Mouse (Mus musculus): ENCODE data around the gene E2f6. TPM values are rescaled to one million over a fixed set of nuclear protein-coding genes. Genes with fewer than 3 reads are reported as not detected.
A peak's percentile ranks its signal among the peaks of the same experiment; 100 is the strongest.

Gene E2f6
- total RNA-seq, 2 experiments from 2014 or later = 116 to 120 TPM

- DNase-seq = no peak
- intact Hi-C loops (cut with DNase I) = no loop called here
Observed at GRCm38 (mm10) chr12:16869091-16869778, 58.5 kb downstream of the E2f6 start.

- intact Hi-C loops (cut with DNase I) = no loop called here
- no peak for DNase-seq
Observed at GRCm38 (mm10) chr12:16869870-16870404, 59.2 kb downstream of the E2f6 start.

DNA sequence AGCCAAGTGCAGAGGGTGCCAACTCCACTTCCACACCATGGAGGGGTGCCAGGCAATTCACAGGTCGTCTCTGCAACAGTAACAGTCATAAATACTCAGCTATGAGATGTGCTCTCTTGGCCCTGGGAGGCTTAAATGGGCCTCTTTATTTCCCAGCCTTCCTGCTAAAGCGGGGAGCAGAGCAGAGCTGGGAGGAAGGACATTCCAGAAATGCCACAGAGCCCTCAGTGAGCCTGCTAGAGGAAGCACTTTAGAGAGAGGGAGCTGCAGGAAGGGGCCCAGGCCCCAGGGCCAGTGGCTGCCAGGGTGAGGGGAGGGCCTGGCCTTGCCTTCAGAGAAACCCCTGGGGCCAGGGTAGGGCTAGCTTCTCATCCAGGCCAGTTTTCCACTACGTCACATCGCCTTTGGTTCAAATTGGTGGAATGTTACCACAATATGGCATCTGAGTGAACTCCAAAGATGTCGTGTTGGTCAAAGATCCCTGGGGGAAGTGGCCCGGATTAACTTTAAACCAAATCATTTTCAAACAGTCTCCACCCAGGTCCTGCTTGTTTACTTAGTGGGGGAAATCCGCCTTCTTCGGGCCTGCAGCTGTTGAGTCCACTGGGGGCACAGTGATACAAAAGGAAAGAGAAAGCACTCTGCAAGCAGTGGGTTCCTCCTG is 59.8 kb downstream of the E2f6 start:
- intact Hi-C loops (cut with DNase I) = no loop called here
- peak; percentile 48 to 59 for DNase-seq

DNA sequence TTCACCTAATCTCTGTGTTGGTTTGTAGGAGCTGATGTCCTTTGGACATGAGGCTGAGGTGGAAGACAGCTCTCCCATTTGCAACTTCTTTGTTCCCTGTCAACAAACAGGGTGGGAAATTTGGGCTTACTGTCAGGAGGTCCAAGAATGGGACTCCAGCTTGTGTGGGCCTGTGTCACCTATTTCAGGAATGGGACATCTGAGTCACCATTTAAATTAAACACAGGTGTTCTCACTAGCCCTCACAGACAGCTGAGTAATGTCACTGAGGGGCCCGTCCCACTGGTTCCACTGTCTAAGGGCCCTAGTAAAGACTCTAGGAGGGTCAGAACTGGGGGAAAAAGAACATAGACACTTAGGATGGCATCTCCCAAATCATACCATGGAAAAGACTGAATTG is 61.2 kb downstream of the E2f6 start:
- intact Hi-C loops (cut with DNase I) = no loop called here
- DNase-seq = no peak

DNA sequence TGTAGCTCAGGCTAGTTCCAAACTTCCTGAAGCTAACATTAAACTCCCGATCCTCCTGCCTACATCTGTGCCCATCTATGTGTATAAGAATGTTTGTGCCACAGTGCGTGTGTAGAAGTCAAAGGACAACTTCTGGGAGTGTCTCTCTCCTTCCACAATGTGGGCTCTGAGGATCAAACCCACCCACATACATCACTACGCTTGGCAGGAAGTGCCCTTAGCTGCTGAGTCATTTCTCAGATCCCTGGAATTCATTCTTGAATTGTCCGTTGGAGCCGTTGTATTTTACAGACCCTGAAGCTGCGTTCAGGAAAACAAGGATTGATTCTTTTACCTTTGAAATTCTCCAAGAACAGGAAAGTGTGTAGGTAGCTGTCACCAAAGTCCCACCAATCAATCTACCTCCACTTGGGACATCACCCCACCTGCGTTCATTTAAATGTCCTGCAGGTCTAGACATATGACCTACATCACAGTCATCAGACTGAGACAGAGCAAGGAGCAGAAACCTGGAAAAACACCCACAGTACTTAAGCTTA is 62.2 kb downstream of the E2f6 start:
- intact Hi-C loops (cut with DNase I) = no loop called here
- no peak for DNase-seq

- intact Hi-C loops (cut with DNase I) = no loop called here
Observed at GRCm38 (mm10) chr12:16873549-16873948, 62.8 kb downstream of the E2f6 start.

GRCm38 (mm10) chr12:16874086-16874485 is 63.3 kb downstream of the E2f6 start:
- intact Hi-C loops (cut with DNase I) = no loop called here

More at GRCm38 (mm10) chr12:16873549-16873948, 62.8 kb downstream of the E2f6 start:
- no peak for DNase-seq

GRCm38 (mm10) chr12:16875269-16875668 is 64.5 kb downstream of the E2f6 start:
- DNase-seq = no peak
- intact Hi-C loops (cut with DNase I) = no loop called here

More at GRCm38 (mm10) chr12:16874086-16874485, 63.3 kb downstream of the E2f6 start:
- peak; percentile 49 to 64 for DNase-seq

- DNase-seq = no peak
Observed at GRCm38 (mm10) chr12:16875678-16876077, 64.9 kb downstream of the E2f6 start.

GRCm38 (mm10) chr12:16876667-16877066 is 65.9 kb downstream of the E2f6 start:
- intact Hi-C loops (cut with DNase I) = no loop called here
- DNase-seq = no peak

More at GRCm38 (mm10) chr12:16875678-16876077, 64.9 kb downstream of the E2f6 start:
- intact Hi-C loops (cut with DNase I) = no loop called here

GRCm38 (mm10) chr12:16877141-16877540 is 66.4 kb downstream of the E2f6 start:
- intact Hi-C loops (cut with DNase I) = no loop called here
- no peak for DNase-seq

DNA sequence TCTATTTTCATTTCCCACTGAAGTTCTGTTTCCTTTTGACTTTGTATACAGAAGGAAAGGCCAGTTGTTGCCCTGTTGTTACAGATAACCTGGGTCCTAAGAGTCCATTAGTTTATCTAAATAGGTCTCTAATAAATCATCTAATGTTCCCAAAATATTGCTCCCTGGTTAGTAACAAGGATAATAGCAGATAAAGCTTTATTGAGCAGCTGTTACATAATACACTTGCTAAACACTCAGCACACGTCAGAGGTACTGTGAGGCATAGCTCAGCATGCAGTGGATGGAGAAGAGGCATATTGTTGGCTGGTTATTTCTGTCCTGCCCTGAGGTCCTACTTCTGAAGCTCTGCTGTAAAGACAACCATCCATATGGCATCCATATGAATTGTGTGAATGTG is 66.9 kb downstream of the E2f6 start:
- DNase-seq = no peak
- intact Hi-C loops (cut with DNase I) = no loop called here

DNA sequence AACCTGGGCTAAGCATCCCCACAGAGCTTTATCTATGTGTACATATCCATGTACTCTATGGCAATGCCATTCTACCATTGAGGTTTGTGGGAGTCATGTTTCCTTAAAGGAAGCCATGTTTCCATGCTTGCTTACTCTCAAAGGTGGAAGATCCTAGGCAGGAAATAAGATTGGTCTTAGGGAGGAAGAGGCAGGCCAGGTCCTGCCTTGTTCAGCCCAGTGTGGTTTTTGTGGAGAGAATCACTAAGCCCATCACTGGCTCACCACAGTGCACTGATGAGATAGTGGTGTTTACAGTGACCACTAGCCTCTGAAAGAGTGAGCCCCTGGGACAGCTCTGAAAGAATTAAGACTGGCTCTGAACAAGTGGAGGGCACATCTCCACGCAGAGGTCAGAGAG is 68.6 kb downstream of the E2f6 start:
- intact Hi-C loops (cut with DNase I) = no loop called here
- DNase-seq = no peak

GRCm38 (mm10) chr12:16880077-16880476 is 69.3 kb downstream of the E2f6 start:
- DNase-seq = no peak
- intact Hi-C loops (cut with DNase I) = no loop called here

DNA sequence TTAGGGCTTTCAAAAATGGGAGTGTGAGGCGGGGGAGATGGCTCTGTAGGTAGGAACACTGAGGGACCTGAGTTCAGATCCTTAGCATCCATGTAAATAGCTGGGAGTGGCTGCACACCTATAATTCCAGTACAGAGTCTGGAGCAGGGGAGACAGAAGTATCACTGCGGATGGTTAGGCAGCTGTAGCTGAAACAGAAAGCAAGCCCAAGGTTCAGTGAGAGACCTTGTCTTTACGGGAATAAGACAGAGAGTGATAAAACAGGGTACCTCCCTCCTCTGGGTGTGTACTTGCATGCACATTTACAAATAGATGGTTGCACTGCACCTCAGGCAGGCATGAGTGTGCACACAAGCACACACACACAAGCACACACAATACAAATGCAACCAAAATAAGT is 71.7 kb downstream of the E2f6 start:
- intact Hi-C loops (cut with DNase I) = no loop called here
- no peak for DNase-seq

- intact Hi-C loops (cut with DNase I) = no loop called here
- peak; percentile 31 to 42 for DNase-seq
Observed at GRCm38 (mm10) chr12:16883111-16883510, 72.3 kb downstream of the E2f6 start.

- intact Hi-C loops (cut with DNase I) = no loop called here
- no peak for DNase-seq
Observed at GRCm38 (mm10) chr12:16884534-16884933, 73.8 kb downstream of the E2f6 start.

GRCm38 (mm10) chr12:16886354-16886753 is 75.6 kb downstream of the E2f6 start:
- intact Hi-C loops (cut with DNase I) = no loop called here
- no peak for DNase-seq

Data from gastrocnemius, postnatal 36 days (tissue).